Mouse (Mus musculus) monocyte, adult 59 days (primary cell): ENCODE measurements around the gene Arcn1. TPM values are rescaled to one million over a fixed set of nuclear protein-coding genes. Genes with fewer than 3 reads are reported as not detected.

ENCODE experiments used
- total RNA-seq, 2 experiments: library from RNA; stranded (reverse); gene quantifications; one replicate each; pipeline ENCODE4 v1.2.4; 2023

Arcn1 gene
- total RNA-seq: 100 to 1,000 TPM; 125 to 130 TPM

DNA sequence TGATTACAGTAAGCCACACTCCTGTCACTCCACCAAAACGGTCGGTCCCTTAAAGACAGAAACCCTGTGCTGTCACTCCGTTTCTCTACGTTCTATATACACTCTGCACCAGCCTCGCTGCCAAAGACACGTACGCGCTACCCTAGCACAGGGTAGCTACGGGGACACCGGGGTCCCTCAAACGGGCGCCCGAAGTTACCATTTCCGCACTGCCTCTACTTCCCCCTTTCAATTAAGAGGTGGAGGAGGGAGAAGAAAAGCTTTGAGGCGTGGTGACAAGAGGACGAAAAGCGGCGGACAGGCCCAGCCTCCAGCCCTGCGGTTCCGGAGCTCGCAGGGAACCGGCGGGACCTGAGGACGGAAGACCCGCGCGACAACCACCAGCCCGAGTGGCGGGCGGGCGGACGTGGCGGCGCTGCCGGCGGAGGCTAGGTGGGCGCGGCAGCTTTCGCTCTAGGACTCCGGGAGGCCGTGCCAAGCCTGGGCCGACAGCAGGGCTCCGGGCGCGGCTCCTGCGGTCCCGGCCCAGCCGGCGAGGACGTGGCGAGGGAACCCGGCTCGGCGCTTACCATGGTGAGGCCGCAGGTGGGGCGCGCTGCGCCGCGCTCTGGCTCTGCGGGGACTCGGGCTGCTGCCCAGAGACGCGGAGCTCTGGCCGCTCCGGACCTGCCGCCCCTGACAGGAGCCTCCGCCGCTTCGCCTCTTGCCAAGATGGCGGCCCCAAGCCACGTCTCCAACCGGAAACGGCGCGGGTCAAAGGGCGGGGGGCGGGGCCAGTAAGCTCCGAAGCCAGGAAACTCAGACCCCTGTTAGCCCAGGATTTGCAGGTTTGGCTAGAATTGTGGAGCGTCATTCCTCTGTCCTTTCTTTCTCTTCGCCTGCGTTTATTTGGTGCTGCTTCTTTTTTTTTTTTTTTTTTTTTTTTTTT, at the start of gene Arcn1, which contains the start of gene Ift46:
Gene Arcn1, minus strand, starts transcription at position 745 of the 928 bp plus-strand sequence.
Gene Ift46, plus strand, starts transcription at position 808 of the 928 bp plus-strand sequence.

DNA sequence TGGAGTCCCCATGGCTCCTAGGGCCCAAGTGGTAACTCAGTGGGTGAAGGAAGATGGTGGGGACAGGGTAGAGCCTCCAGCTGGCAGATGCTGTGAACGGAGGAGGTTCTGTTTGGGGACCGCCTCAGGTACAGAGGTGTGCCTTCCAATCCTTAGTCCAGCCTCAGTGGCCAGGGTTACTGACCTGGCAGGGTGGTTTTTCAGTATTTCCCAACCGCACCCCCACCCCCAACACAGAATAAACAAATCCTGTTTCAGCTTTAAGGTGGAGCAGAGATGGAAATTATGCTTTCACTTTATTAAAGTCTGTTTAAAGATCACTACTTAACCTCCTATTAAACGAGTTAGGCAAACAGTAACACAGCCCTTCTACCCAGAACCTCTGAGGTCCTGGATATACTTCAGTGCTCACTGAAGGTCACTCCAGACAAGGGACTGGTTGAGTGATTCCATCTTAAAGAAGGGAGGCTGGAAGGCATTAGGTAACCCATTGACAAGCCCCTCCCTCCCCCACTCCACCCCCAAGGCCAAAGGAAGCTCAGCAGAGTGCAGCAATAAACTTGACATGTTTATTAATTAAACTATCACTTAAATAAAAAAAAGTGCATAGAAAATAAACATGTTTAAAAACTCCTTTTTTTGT, 35.3 kb upstream of the Arcn1 start, which contains the start of gene Ttc36:
Gene Ttc36, minus strand, starts transcription at position 265 of the 643 bp plus-strand sequence.

DNA sequence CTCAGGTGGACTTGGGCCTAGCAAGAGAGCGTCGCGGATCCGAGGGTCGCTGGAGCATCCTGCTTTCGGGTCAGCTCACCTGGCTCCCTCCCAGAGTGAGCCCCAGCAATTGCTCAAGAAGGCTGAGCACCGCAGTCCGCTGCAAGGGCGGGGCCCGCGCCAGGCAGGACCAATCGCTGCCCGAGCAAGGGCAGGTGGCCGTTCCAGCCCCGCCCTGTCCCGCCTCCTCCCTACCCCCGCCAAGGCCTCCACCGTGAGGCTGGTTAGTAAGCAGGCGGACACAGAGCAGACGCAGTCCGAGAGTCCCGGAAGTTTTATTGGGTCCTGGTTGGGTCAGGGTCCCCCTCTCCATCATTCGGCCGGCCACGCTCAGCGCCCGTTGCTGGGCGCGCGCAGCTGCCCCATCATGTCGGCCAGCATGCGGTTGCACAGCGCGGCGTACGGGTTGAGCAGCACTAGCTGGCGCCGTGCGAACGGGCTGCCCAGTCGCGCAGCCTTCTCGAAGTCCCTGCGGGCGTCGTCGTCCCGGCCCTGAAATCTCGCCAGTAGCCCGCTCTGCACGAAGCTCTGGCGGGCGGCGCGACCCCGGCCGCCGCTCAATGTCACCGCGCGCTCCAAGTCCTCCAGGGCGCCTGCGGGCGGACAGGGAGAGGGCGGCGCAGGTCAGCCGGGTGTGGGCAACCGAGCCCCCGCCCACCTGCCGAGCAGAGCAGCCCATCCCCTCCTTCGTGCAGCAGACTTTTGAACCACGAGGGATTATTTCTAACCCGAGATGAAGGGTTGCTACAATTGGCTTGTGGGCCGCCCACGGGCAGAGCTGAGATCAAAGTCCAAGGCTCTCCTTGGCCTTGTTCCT, 31.7 kb upstream of the Arcn1 start, which contains the start of gene Tmem25:
Gene Tmem25, minus strand, starts transcription at position 206 of the 856 bp plus-strand sequence.

DNA sequence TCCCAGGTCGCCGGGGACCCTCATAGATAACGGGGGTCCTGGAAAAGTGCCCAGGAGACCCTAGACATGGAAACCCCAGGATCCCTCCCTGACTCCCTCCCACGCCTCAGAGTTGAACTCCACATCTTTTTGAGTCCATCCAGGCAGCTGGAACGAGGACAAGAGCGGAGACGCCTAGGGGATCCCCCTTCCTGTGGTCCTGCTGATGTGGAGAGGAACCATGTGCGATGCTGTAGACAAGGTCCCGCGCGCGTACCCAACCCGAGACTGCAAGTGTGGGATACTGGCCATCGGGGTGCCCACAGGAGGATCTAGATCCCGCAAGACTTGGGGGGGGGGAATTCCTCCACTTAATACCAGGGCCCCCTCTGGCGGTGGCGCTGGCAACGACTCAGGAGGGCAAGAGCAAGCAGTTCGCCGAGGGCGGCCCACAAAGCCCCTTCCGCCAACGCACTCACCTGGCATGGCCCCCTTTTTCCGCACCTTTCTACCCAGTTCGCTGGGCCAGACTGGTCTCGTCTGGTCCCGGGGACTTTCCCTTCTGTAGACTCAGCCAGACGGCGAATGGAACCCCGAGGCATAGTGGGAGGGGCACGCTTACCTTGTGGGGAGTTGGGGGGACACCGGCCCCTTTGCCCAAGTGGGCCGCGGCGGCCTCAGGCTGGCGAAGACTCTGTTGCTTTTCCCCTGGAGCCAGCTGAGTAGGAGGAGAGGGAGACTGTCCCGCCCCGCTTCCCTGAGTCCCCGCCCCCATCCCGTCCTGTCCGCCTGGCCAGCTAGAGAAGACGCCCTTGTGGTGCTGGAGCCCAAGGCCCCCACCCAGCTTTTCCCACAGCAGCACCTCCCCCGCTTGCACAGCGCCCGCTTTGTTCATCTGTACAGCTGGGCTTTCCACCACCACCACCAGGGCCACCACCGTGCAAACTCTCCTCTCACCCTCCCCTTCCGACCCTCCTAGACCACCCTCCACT, 32.8 kb downstream of the Arcn1 start, which contains the start of gene Phldb1:
Gene Phldb1, minus strand, starts transcription at position 675 of the 971 bp plus-strand sequence.

Other genes starting within 250 kb of the Arcn1 start
- 1 to 10 TPM in 1 of 2 experiments, under 1 TPM in 1; 0.27 to 1.2 TPM for gene Cxcr5, start 206.0 kb downstream of the Arcn1 start, total RNA-seq
- 100 to 1,000 TPM; 132 to 134 TPM for gene Ddx6, start 163.0 kb downstream of the Arcn1 start, total RNA-seq
- not detected for gene Treh, start 94.6 kb downstream of the Arcn1 start, total RNA-seq
- 10 to 100 TPM in 1 of 2 experiments, 1 to 10 TPM in 1; 7.3 to 11.1 TPM for gene Phldb1, start 32.6 kb downstream of the Arcn1 start, total RNA-seq
- 10 to 100 TPM; 37.6 to 48.1 TPM for gene Ift46, start 63 bp upstream of the Arcn1 start, total RNA-seq
- 1 to 10 TPM in 1 of 2 experiments, under 1 TPM in 1; 0.70 to 1.2 TPM for gene Tmem25, start 31.5 kb upstream of the Arcn1 start, total RNA-seq
- gene Ttc36, start 35.2 kb upstream of the Arcn1 start, total RNA-seq: 1 to 10 TPM in 1 of 2 experiments, under 1 TPM in 1; 0.82 to 1.5 TPM
- gene Kmt2a, start 113.5 kb upstream of the Arcn1 start, total RNA-seq: 10 to 100 TPM; 52.0 to 56.5 TPM
- gene Atp5l, start 152.9 kb upstream of the Arcn1 start, total RNA-seq: 100 to 1,000 TPM; 209 to 218 TPM
- gene Ube4a, start 197.8 kb upstream of the Arcn1 start, total RNA-seq: 10 to 100 TPM; 79.7 to 83.3 TPM
- gene Cd3g, start 212.6 kb upstream of the Arcn1 start, total RNA-seq: 1 to 10 TPM; 3.2 to 4.6 TPM
- gene Cd3d, start 213.9 kb upstream of the Arcn1 start, total RNA-seq: 1 to 10 TPM; 2.6 to 3.8 TPM
- gene Cd3e, start 241.8 kb upstream of the Arcn1 start, total RNA-seq: 1 to 10 TPM; 3.1 to 4.5 TPM